Mouse (Mus musculus): ENCODE data around the gene Gnaq.

DNA sequence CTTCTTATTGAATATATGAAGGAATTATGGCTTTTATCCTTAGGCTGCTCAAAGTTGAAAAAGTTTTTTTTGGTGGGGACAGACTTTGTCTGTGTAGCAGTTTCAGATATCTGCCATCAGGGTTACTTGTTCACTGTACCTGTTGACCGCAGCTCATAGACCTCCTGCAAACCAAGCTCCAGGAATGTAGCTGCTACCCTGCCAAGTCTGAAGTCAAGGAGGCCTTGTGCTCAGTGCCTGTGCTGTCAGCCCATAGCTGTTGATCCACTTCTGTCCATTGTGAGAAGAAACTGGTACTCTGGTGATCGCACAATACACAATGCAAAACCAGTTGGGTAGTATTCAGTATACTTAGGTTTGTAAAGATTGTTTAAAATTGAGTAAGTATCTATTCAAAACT lies 68.7 kb downstream of the Gnaq start:
- TF ChIP-seq CTCF (IDR thresholded peaks at IDR 0.05; ENCODE audit: low read depth) (no peak), EP300 (optimal IDR thresholded peaks at IDR 0.05) (no peak)
